Mouse (Mus musculus): Measurements from ENCODE around the gene Tmem210.

The Tmem210 gene

GRCm38 (mm10) chr2:25297093-25297492, 9.1 kb downstream of the Tmem210 start:
- no peak for DNase-seq (ENCODE audit: low spot score)

- no peak for DNase-seq (ENCODE audit: low spot score)
Observed at GRCm38 (mm10) chr2:25298046-25298445, 10.1 kb downstream of the Tmem210 start.

- no peak for DNase-seq (ENCODE audit: low spot score)
Observed at GRCm38 (mm10) chr2:25303452-25303851, 15.5 kb downstream of the Tmem210 start.

GRCm38 (mm10) chr2:25303931-25304656, 16.1 kb downstream of the Tmem210 start:
- no peak for DNase-seq (ENCODE audit: low spot score)

- DNase-seq (ENCODE audit: low spot score) = no peak
Observed at GRCm38 (mm10) chr2:25304657-25305541, 17.0 kb downstream of the Tmem210 start.

- DNase-seq (ENCODE audit: low spot score) = no peak
Observed at GRCm38 (mm10) chr2:25305587-25306359, 17.8 kb downstream of the Tmem210 start.

GRCm38 (mm10) chr2:25310180-25310579, 22.2 kb downstream of the Tmem210 start:
- no peak for DNase-seq (ENCODE audit: low spot score)

- DNase-seq (ENCODE audit: low spot score) = no peak
Observed at GRCm38 (mm10) chr2:25310969-25311368, 23.0 kb downstream of the Tmem210 start.

- no peak for DNase-seq (ENCODE audit: low spot score)
Observed at GRCm38 (mm10) chr2:25311491-25311891, 23.5 kb downstream of the Tmem210 start.

- no peak for DNase-seq (ENCODE audit: low spot score)
Observed at GRCm38 (mm10) chr2:25318119-25318966, 30.4 kb downstream of the Tmem210 start.

- peak; percentile 59 for DNase-seq (ENCODE audit: low spot score)
Observed at GRCm38 (mm10) chr2:25318971-25319773, 31.2 kb downstream of the Tmem210 start, which contains the start of gene Grin1. Gene Grin1 (minus strand): TSS chr2:25319187.

- DNase-seq (ENCODE audit: low spot score) = no peak
Observed at GRCm38 (mm10) chr2:25320084-25320483, 32.1 kb downstream of the Tmem210 start.

GRCm38 (mm10) chr2:25326036-25326435, 38.1 kb downstream of the Tmem210 start:
- no peak for DNase-seq (ENCODE audit: low spot score)

- DNase-seq (ENCODE audit: low spot score) = no peak
Observed at GRCm38 (mm10) chr2:25328440-25328839, 40.5 kb downstream of the Tmem210 start.

- no peak for DNase-seq (ENCODE audit: low spot score)
Observed at GRCm38 (mm10) chr2:25331470-25331869, 43.5 kb downstream of the Tmem210 start.

- DNase-seq (ENCODE audit: low spot score) = peak; percentile 99
Observed at GRCm38 (mm10) chr2:25332286-25333160, 44.6 kb downstream of the Tmem210 start, which contains the start of gene Man1b1. Gene Man1b1 (plus strand): TSS chr2:25332338.

GRCm38 (mm10) chr2:25333569-25333968, 45.6 kb downstream of the Tmem210 start:
- DNase-seq (ENCODE audit: low spot score) = no peak

GRCm38 (mm10) chr2:25338303-25338702, 50.4 kb downstream of the Tmem210 start:
- DNase-seq (ENCODE audit: low spot score) = no peak

All from layer of hippocampus, adult 9-10 months (tissue).